Mouse (Mus musculus) liver, embryonic 16.5 days (tissue): Measurements from ENCODE around the gene Cybrd1. TPM values are rescaled to one million over a fixed set of nuclear protein-coding genes. Genes with fewer than 3 reads are reported as not detected.

Experiments used
- ATAC-seq: fragments of 200-750 bp; cut with Nextera tagmentation; 2 replicates; pipeline ENCODE4 v1.8.0; 2017; ENCODE audit warnings: low read depth, mild to moderate bottlenecking, moderate number of reproducible peaks, moderate library complexity
- H3K27ac ChIP-seq: fragments of 300-500 bp; sonication (generic); 2 replicates; pipeline ENCODE4 v1.5.1; 2014; ENCODE audit warnings: mild to moderate bottlenecking, low read length
- H3K27me3 ChIP-seq: fragments of 300-500 bp; sonication (generic); 2 replicates; pipeline ENCODE4 v1.6.1; 2014; ENCODE audit warnings: low read depth, low read length, mixed read lengths; ENCODE audit not compliant: control insufficient read depth, insufficient read depth
- H3K36me3 ChIP-seq: fragments of 300-500 bp; sonication (generic); 2 replicates; pipeline ENCODE4 v1.6.1; 2014; ENCODE audit warnings: mild to moderate bottlenecking; ENCODE audit not compliant: control insufficient read depth, insufficient read depth
- H3K4me1 ChIP-seq: fragments of 300-500 bp; sonication (generic); 2 replicates; pipeline ENCODE4 v1.6.1; 2014; ENCODE audit warnings: low read depth, low read length, mixed read lengths; ENCODE audit not compliant: control insufficient read depth
- H3K4me2 ChIP-seq: fragments of 300-500 bp; sonication (generic); 2 replicates; pipeline ENCODE4 v1.6.1; 2014; ENCODE audit warnings: low read depth, low read length, mixed read lengths
- H3K4me3 ChIP-seq: fragments of 300-500 bp; sonication (generic); 2 replicates; pipeline ENCODE4 v1.5.1; 2014; ENCODE audit warnings: low read depth, mild to moderate bottlenecking, low read length
- H3K9ac ChIP-seq: fragments of 300-500 bp; sonication (generic); 2 replicates; pipeline ENCODE4 v1.6.1; 2014; ENCODE audit warnings: low read depth, low read length
- H3K9me3 ChIP-seq: fragments of 300-500 bp; sonication (generic); replicated peaks from 2 replicates; pipeline ENCODE4 v1.6.1; 2016; ENCODE audit warnings: low read length; ENCODE audit not compliant: control insufficient read depth
- WGBS: fragments of 180-500 bp; shearing (Covaris S2); extraction: QIAGEN DNeasy Blood & Tissue Kit; methylation state at CpG from one replicate; pipeline ENCODE4 v1.1.7; 2014; ENCODE audit not compliant: insufficient replicate concordance; 5-methylcytosine and 5-hydroxymethylcytosine counted together
- polyA plus RNA-seq: library from polyadenylated mRNA; unstranded; fragments of >200 nt; fragmentation: Nextera tagmentation; extraction: Ambion mirVana; gene quantifications from 2 replicates; pipeline ENCODE4 v1.2.1, GENCODE M21; 2015

Cybrd1 gene
- polyA plus RNA-seq, 1 experiment from 2014 or later, result 1.7 TPM

- Histone ChIP-seq H3K9ac (no peak overlapping the region), H3K9me3 (no peaks in the 10 kb centered on the region), H3K27ac (no peak overlapping the region), H3K27me3 (no peaks in the 10 kb centered on the region), H3K4me3 (no peak overlapping the region), H3K36me3 (peaks cover 4% of the 10 kb centered on the region), H3K4me1 (peaks cover 12% of the 10 kb centered on the region), H3K4me2 (no peak overlapping the region)
- WGBS, result 25% methylated on average over 7 of the region's 7 CpGs
- peak; percentile 86 for ATAC-seq
Measured at GRCm38 (mm10) chr2:71096170-71096569, 21.6 kb upstream of the Cybrd1 start.

- Histone ChIP-seq H3K9me3 (no peaks in the 10 kb centered on the region), H3K4me1 (no peaks in the 10 kb centered on the region), H3K36me3 (no peaks in the 10 kb centered on the region), H3K27ac (no peak overlapping the region), H3K9ac (no peak overlapping the region), H3K4me3 (no peak overlapping the region), H3K4me2 (no peak overlapping the region), H3K27me3 (no peaks in the 10 kb centered on the region)
- no peak for ATAC-seq
- 70% methylated on average over 10 of the region's 10 CpGs for WGBS
Measured at GRCm38 (mm10) chr2:71102621-71103291, 15.0 kb upstream of the Cybrd1 start.

GRCm38 (mm10) chr2:71103292-71103680 lies 14.4 kb upstream of the Cybrd1 start:
- Histone ChIP-seq H3K4me2 (no peak overlapping the region), H3K4me3 (no peak overlapping the region), H3K4me1 (no peaks in the 10 kb centered on the region), H3K9me3 (no peaks in the 10 kb centered on the region), H3K36me3 (no peaks in the 10 kb centered on the region), H3K27ac (no peak overlapping the region), H3K9ac (no peak overlapping the region), H3K27me3 (no peaks in the 10 kb centered on the region)
- 37% methylated on average over 4 of the region's 4 CpGs for WGBS
- ATAC-seq, result no peak

GRCm38 (mm10) chr2:71104696-71105095 lies 13.0 kb upstream of the Cybrd1 start:
- H3K4me3 ChIP-seq, result no peak overlapping the region
- WGBS, result 49% methylated on average over 3 of the region's 3 CpGs
- ATAC-seq, result no peak
- H3K9me3 ChIP-seq, result no peaks in the 10 kb centered on the region
- no peaks in the 10 kb centered on the region for H3K36me3 ChIP-seq
- H3K27me3 ChIP-seq, result no peaks in the 10 kb centered on the region
- H3K27ac ChIP-seq, result no peak overlapping the region
- no peak overlapping the region for H3K9ac ChIP-seq
- H3K4me2 ChIP-seq, result no peak overlapping the region
- no peaks in the 10 kb centered on the region for H3K4me1 ChIP-seq

GRCm38 (mm10) chr2:71105469-71106215 lies 12.1 kb upstream of the Cybrd1 start:
- 60% methylated on average over 14 of the region's 14 CpGs for WGBS
- Histone ChIP-seq H3K9me3 (no peaks in the 10 kb centered on the region), H3K27me3 (no peaks in the 10 kb centered on the region), H3K27ac (no peak overlapping the region), H3K4me3 (no peak overlapping the region), H3K4me2 (no peak overlapping the region), H3K9ac (no peak overlapping the region), H3K36me3 (no peaks in the 10 kb centered on the region), H3K4me1 (no peaks in the 10 kb centered on the region)
- ATAC-seq, result no peak

GRCm38 (mm10) chr2:71107225-71107624 lies 10.5 kb upstream of the Cybrd1 start:
- ATAC-seq, result no peak
- no peak overlapping the region for H3K27ac ChIP-seq
- WGBS, result 54% methylated on average over 2 of the region's 2 CpGs

GRCm38 (mm10) chr2:71108541-71108940 lies 9.2 kb upstream of the Cybrd1 start:
- no peak overlapping the region for H3K9ac ChIP-seq
- 68% methylated on average over 3 of the region's 3 CpGs for WGBS

More at GRCm38 (mm10) chr2:71107225-71107624, 10.5 kb upstream of the Cybrd1 start:
- no peaks in the 10 kb centered on the region for H3K9me3 ChIP-seq
- H3K9ac ChIP-seq, result no peak overlapping the region
- H3K36me3 ChIP-seq, result no peaks in the 10 kb centered on the region
- no peaks in the 10 kb centered on the region for H3K4me1 ChIP-seq
- H3K4me3 ChIP-seq, result no peak overlapping the region
- H3K27me3 ChIP-seq, result no peaks in the 10 kb centered on the region
- no peak overlapping the region for H3K4me2 ChIP-seq

GRCm38 (mm10) chr2:71113489-71114171 lies 4.1 kb upstream of the Cybrd1 start:
- H3K4me2 ChIP-seq, result no peak overlapping the region
- 62% methylated on average over 6 of the region's 6 CpGs for WGBS
- H3K9me3 ChIP-seq, result no peaks in the 10 kb centered on the region
- no peaks in the 10 kb centered on the region for H3K36me3 ChIP-seq
- H3K4me3 ChIP-seq, result no peak overlapping the region
- peaks cover 16% of the 10 kb centered on the region for H3K27me3 ChIP-seq
- H3K9ac ChIP-seq, result no peak overlapping the region
- H3K4me1 ChIP-seq, result peaks cover 6% of the 10 kb centered on the region; the same call in 1 of the 2 replicates
- no peak for ATAC-seq
- no peak overlapping the region for H3K27ac ChIP-seq

More at GRCm38 (mm10) chr2:71108541-71108940, 9.2 kb upstream of the Cybrd1 start:
- no peaks in the 10 kb centered on the region for H3K27me3 ChIP-seq
- no peaks in the 10 kb centered on the region for H3K36me3 ChIP-seq
- H3K9me3 ChIP-seq, result no peaks in the 10 kb centered on the region
- ATAC-seq, result no peak
- no peak overlapping the region for H3K4me2 ChIP-seq
- H3K27ac ChIP-seq, result no peak overlapping the region
- H3K4me1 ChIP-seq, result no peaks in the 10 kb centered on the region
- no peak overlapping the region for H3K4me3 ChIP-seq

GRCm38 (mm10) chr2:71116151-71116550 lies 1.6 kb upstream of the Cybrd1 start:
- 72% methylated on average over 4 of the region's 4 CpGs for WGBS
- Histone ChIP-seq H3K27me3 (peaks cover 30% of the 10 kb centered on the region), H3K27ac (no peak overlapping the region), H3K9me3 (no peaks in the 10 kb centered on the region), H3K36me3 (no peaks in the 10 kb centered on the region), H3K4me3 (no peak overlapping the region), H3K4me1 (peaks cover 6% of the 10 kb centered on the region; the same call in 1 of the 2 replicates), H3K9ac (no peak overlapping the region), H3K4me2 (no peak overlapping the region)
- ATAC-seq, result no peak
